Comparison of ENCODE assay signal across 23 mouse cellular contexts in genomic region chr8:83778051-83778450, GRCm38 (mm10).
"Had no signal": no experiment of that assay in that cellular context is flagged by ENCODE, and none has a peak within 500 bp of the region (broad histone marks: within the 10 kb centered on the region; RNA-seq: fewer than 3 reads in every experiment).

No protein-coding gene starts in this region.

- H3K4me1 ChIP-seq: limb, embryonic 13.5 days had no signal

- H3K36me3 ChIP-seq: limb, embryonic 10.5 days; limb, embryonic 13.5 days; liver, embryonic 12.5 days; liver, embryonic 15.5 days; lung, embryonic 15.5 days; midbrain, embryonic 12.5 days; midbrain, embryonic 15.5 days; neural tube, embryonic 12.5 days; neural tube, embryonic 15.5 days had no signal

- H3K9ac ChIP-seq: limb, embryonic 13.5 days; liver, embryonic 12.5 days; liver, embryonic 15.5 days; lung, embryonic 15.5 days; midbrain, embryonic 12.5 days; midbrain, embryonic 15.5 days; neural tube, embryonic 12.5 days; neural tube, embryonic 15.5 days had no signal

- H3K27ac ChIP-seq: kidney, postnatal 0 days; layer of hippocampus, adult 2 months; limb, embryonic 10.5 days; limb, embryonic 13.5 days; liver, embryonic 12.5 days; liver, embryonic 15.5 days; lung, embryonic 15.5 days; midbrain, embryonic 12.5 days; midbrain, embryonic 15.5 days; neural tube, embryonic 12.5 days; neural tube, embryonic 15.5 days; stomach, postnatal 0 days had no signal

- DNase-seq: kidney, postnatal 25 days; layer of hippocampus, adult 9-11 months; liver; lung, adult 18-20 months; lung, postnatal 10 days; lung, postnatal 36 days; right cerebral cortex, adult 18-20 months; right cerebral cortex, postnatal 14 days; right cerebral cortex, postnatal 4 days; thymus, adult 18-20 months; thymus, postnatal 36 days had no signal

- H3K27me3 ChIP-seq: liver, embryonic 15.5 days; lung, embryonic 15.5 days had no signal

- H3K4me3 ChIP-seq: layer of hippocampus, adult 2 months; limb, embryonic 10.5 days; limb, embryonic 13.5 days; liver, embryonic 12.5 days; liver, embryonic 15.5 days; lung, embryonic 15.5 days; midbrain, embryonic 12.5 days; midbrain, embryonic 15.5 days; neural tube, embryonic 12.5 days; neural tube, embryonic 15.5 days had no signal

- H3K9me3 ChIP-seq: limb, embryonic 10.5 days; limb, embryonic 13.5 days; liver, embryonic 12.5 days; liver, embryonic 15.5 days; lung, embryonic 15.5 days; midbrain, embryonic 12.5 days; midbrain, embryonic 15.5 days; neural tube, embryonic 12.5 days; neural tube, embryonic 15.5 days had no signal
